Mouse (Mus musculus) stomach, embryonic 16.5 days (tissue): ENCODE data around the gene Gpr152. TPM values are rescaled to one million over a fixed set of nuclear protein-coding genes. Genes with fewer than 3 reads are reported as not detected.

Experiments used
- ATAC-seq: fragments of 200-750 bp; cut with Nextera tagmentation; 2 replicates; pipeline ENCODE4 v1.8.0; 2017; ENCODE audit warnings: moderate number of reproducible peaks, moderate TSS enrichment; ENCODE audit not compliant: insufficient read depth, low FRiP score
- H3K27ac ChIP-seq: fragments of 300-500 bp; sonication (generic); 2 replicates; pipeline ENCODE4 v1.5.1; 2014; ENCODE audit warnings: low read length
- H3K27me3 ChIP-seq: fragments of 300-500 bp; sonication (generic); 2 replicates; pipeline ENCODE4 v1.6.1; 2014; ENCODE audit warnings: low read length, control low read depth, mixed read lengths; ENCODE audit not compliant: control insufficient read depth, insufficient read depth
- H3K36me3 ChIP-seq: fragments of 300-500 bp; sonication (generic); 2 replicates; pipeline ENCODE4 v1.6.1; 2014; ENCODE audit warnings: low read length; ENCODE audit not compliant: control insufficient read depth, insufficient read depth
- H3K4me1 ChIP-seq: fragments of 300-500 bp; sonication (generic); 2 replicates; pipeline ENCODE4 v1.6.1; 2014; ENCODE audit warnings: low read length, control low read depth, mixed read lengths; ENCODE audit not compliant: control insufficient read depth, insufficient read depth
- H3K4me2 ChIP-seq: fragments of 300-500 bp; sonication (generic); 2 replicates; pipeline ENCODE4 v1.6.1; 2014; ENCODE audit warnings: low read depth, low read length, mixed read lengths
- H3K4me3 ChIP-seq: fragments of 300-500 bp; sonication (generic); replicated peaks from 2 replicates; pipeline ENCODE4 v1.5.1; 2014; ENCODE audit warnings: mild to moderate bottlenecking, low read length
- H3K9ac ChIP-seq: fragments of 300-500 bp; sonication (generic); 2 replicates; pipeline ENCODE4 v1.6.1; 2014; ENCODE audit warnings: low read length
- H3K9me3 ChIP-seq: fragments of 300-500 bp; sonication (generic); replicated peaks from 2 replicates; pipeline ENCODE4 v1.6.1; 2016; ENCODE audit warnings: low read length, control low read depth; ENCODE audit not compliant: control insufficient read depth
- WGBS: fragments of 180-500 bp; shearing (Covaris S2); extraction: QIAGEN DNeasy Blood & Tissue Kit; methylation state at CpG from one replicate; pipeline ENCODE4 v1.1.7; 2014; 5-methylcytosine and 5-hydroxymethylcytosine counted together
- polyA plus RNA-seq: library from polyadenylated mRNA; unstranded; fragments of >200 nt; fragmentation: Nextera tagmentation; extraction: Ambion mirVana; gene quantifications from 2 replicates; pipeline ENCODE4 v1.2.1, GENCODE M21; 2015

Gpr152 gene
- polyA plus RNA-seq, 1 experiment from 2014 or later = not detected

DNA sequence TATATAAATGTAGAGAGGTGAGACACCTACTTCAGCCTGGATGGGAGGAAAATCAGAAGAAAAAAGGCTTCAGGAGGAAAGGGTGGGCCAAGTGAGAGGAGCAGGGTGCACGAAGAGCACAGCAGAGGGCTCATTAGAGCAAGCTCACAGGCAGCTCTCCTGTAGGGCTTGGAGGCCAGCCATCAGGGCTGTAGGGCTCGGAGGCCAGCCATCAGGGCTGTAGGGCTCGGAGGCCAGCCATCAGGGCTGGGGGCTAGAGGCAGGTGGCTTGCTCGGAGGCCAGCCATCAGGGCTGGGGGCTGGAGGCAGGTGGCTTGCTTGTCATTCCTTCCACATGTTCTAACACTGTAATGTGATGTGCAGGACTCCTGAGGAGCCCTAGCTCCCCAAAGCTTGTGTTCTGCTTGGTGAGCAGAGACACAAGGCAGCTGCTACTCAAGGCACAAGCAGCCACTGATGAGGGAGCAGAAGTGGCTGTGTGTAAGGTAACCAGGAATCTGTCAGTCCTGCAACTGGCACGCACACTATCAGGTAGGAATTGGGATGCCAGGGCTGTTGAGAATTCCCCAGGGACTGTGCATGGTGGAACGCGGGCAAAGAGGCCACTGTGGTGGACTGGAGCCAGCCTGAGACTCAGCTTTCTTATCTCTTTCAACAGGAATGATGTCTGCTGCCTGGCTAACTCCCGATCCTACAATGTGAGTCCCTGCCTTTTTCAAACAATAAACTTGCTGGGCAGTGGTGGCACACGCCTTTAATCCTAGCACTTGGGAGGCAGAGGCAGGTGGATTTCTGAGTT lies 27.3 kb downstream of the Gpr152 start:
- H3K27ac ChIP-seq = no peak overlapping the region
- no peaks in the 10 kb centered on the region for H3K36me3 ChIP-seq
- ATAC-seq = no peak
- WGBS = 77% methylated on average over 9 of the region's 9 CpGs
- H3K9me3 ChIP-seq = no peaks in the 10 kb centered on the region
- no peak overlapping the region for H3K9ac ChIP-seq
- H3K4me2 ChIP-seq = no peak overlapping the region
- H3K4me1 ChIP-seq = peaks cover 21% of the 10 kb centered on the region
- H3K4me3 ChIP-seq = no peak overlapping the region
- H3K27me3 ChIP-seq = no peaks in the 10 kb centered on the region

DNA sequence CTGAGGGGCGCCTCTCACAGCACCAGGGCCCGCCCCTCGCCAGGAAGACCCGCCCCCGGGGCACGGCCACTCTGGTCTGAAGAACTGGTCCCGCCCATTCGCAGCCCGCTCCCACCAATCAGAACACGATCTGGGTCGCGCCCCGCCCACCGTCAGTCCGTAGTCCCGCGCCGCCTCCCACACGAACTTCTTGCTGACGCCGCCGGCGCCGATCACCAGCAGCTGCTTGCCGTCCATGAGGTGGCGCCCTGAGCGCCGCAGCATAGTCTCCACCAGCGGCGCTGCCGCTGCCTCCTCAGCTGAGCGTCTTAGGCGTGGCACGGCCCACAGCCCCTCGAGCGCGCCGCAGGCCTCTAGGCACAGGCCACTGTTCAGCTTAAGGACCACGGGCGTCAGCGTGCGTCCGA lies 29.8 kb downstream of the Gpr152 start:
- ATAC-seq = peak; percentile 96
- Histone ChIP-seq H3K4me1 (peaks cover 12% of the 10 kb centered on the region; the same call in 1 of the 2 replicates), H3K4me3 (peak overlapping the region; percentile 53), H3K27ac (peak overlapping the region; percentile 93), H3K4me2 (peak overlapping the region; percentile 97), H3K9ac (peak overlapping the region; percentile 90), H3K27me3 (no peaks in the 10 kb centered on the region), H3K9me3 (no peaks in the 10 kb centered on the region), H3K36me3 (no peaks in the 10 kb centered on the region)
- WGBS = under 1% methylated on average over 43 of the region's 43 CpGs

GRCm38 (mm10) chr19:4169810-4170209 lies 30.2 kb downstream of the Gpr152 start:
- Histone ChIP-seq H3K9ac (peak overlapping the region; percentile 90), H3K36me3 (no peaks in the 10 kb centered on the region), H3K4me1 (peaks cover 12% of the 10 kb centered on the region; the same call in 1 of the 2 replicates), H3K9me3 (no peaks in the 10 kb centered on the region), H3K27me3 (no peaks in the 10 kb centered on the region), H3K4me2 (peak overlapping the region; percentile 97), H3K4me3 (peak overlapping the region; percentile 53), H3K27ac (peak overlapping the region; percentile 93)
- no peak; the same call in 1 of the 2 replicates for ATAC-seq
- WGBS = 6% methylated on average over 27 of the region's 27 CpGs

DNA sequence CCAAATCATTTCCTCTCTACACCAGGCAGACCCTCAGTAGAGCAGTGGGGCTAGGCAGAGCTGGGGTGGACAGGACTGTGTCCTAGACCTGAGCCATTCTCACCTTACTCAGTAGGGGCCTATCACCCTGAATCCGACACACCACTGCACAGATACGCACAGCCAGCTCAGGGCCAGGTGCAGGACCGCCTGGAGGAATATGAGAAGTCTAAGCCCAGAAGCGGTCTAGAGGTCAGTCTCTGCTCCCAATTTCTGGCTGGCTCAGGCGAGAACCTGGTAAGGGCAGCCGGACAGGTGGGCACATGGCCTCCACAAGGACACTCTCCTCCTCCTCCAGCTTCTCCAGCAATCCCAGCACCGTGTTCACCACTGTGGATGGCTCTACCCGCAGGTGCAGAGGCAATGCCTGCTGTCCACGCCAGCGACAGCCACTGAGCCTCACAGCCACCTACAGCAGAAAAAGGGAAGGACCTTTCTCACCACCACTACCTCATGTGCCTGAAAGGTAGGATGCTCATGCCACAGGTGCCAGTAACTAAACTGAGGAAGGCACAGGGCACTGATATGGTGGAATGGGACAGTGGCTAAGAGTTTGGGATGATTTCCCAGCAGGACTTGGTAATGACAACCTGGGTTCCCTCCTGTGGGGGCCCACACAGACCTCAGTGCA lies 31.3 kb downstream of the Gpr152 start:
- Histone ChIP-seq H3K27ac (no peak overlapping the region), H3K36me3 (no peaks in the 10 kb centered on the region), H3K4me3 (no peak overlapping the region), H3K27me3 (no peaks in the 10 kb centered on the region), H3K4me2 (no peak overlapping the region), H3K9me3 (no peaks in the 10 kb centered on the region), H3K9ac (no peak overlapping the region), H3K4me1 (peaks cover 19% of the 10 kb centered on the region)
- no peak for ATAC-seq
- WGBS = 86% methylated on average over 10 of the region's 10 CpGs

DNA sequence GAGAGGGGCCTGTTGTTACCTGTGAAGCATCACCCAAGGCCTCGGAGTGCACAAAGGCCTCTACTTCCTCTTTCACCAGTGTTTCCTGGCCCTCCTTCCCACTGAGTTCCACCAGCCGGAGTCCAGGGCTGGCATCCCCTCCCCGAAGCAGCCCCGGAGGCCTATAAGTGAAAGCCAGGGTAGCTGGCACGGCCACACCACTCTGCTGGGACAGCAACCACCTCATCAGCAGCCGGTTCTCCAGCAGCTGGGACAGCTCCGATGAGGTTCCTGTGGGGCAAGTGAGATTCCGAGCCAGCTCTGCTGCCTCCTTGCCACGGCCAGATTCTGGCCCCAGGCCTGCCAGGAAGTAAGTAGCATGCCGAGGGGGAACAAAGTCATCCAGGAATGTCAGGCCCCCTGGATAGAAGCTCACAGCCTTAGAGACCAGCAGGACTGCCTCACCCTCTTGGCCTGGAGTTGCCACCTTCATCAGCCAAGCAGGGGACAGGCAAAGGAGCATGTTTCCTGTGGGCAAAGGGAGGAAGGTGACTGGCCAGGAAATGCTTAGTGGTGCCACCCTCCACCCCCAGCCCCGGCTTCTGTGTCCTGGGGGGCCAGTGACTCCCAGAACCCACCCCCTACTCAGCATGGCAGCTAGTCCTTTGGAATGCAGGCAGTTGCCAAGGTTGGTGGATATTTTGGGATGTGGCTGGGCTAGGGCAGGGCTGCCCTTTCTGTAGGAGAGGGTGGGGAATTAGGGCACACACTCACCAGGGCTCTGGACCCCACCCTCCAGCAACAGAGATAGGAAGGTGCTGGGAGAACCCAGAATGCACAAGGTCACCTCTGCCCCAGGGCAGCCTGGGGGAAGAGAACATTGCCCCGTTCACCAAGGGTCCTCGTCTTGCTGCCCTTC lies 32.1 kb downstream of the Gpr152 start:
- H3K4me1 ChIP-seq = peaks cover 19% of the 10 kb centered on the region
- peak overlapping the region; percentile 3; the same call in 1 of the 2 replicates for H3K9ac ChIP-seq
- ATAC-seq = no peak
- no peak overlapping the region for H3K27ac ChIP-seq
- H3K27me3 ChIP-seq = no peaks in the 10 kb centered on the region
- H3K4me3 ChIP-seq = no peak overlapping the region
- H3K36me3 ChIP-seq = no peaks in the 10 kb centered on the region
- 64% methylated on average over 13 of the region's 13 CpGs for WGBS
- no peak overlapping the region for H3K4me2 ChIP-seq
- no peaks in the 10 kb centered on the region for H3K9me3 ChIP-seq

DNA sequence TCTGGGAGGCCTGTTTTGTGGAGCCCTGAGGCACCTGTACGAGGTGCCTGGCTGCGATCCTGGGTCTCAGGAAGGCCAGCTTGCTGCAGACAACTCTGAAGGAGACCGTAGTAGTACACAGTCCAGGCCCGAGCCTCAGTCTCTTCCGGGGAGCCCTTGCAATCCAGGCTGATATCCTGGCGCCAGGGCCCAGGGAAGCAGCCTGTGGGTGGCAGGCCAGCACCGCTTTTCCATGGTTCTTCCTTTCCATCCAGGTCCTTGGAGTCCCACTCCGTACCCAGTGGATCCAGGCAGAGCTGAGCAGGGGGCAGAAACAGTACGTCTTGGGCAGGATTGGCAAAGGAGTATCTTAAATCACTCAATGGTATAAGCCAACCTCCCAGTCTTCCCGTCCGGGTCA lies 33.3 kb downstream of the Gpr152 start:
- Histone ChIP-seq H3K36me3 (no peaks in the 10 kb centered on the region), H3K27me3 (no peaks in the 10 kb centered on the region), H3K4me2 (no peak overlapping the region), H3K4me3 (no peak overlapping the region), H3K9me3 (no peaks in the 10 kb centered on the region), H3K27ac (no peak overlapping the region), H3K4me1 (peaks cover 19% of the 10 kb centered on the region), H3K9ac (no peak overlapping the region)
- 67% methylated on average over 11 of the region's 11 CpGs for WGBS
- ATAC-seq = no peak

DNA sequence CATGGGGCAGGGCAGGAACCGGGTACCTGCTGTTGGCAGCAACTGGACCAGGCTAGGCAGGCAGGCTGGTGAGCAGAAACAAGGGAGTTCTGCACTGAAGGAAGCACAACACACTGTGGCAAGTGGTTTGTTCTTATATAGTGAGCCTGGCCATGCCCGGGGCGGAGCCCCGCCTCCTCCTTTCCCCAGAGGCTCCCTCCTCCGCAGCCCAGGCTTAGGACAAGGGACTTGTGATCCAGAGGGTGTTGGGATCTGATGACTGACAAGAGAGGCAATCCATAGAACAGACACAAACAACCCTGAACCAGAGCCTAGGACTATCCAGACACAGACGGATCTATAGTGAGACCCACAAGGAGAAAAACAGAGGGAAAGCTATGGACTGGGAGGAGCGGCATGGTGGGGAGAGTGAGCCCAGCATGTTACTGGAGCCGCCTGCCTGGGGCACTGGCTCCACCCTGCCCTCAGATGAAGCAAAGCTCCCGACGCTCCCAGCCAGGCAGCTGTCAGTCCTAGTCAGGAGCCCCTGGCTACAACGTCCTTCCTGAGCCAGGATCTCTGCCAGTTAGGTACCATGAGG lies 35.9 kb downstream of the Gpr152 start, which contains the start of gene Carns1:
TSS of gene Carns1 (minus strand) at position 112 of the 580 bp plus-strand sequence.
- Histone ChIP-seq H3K27ac (no peak within 1 kb of the TSS), H3K27me3 (no peaks in the 10 kb centered on the region), H3K4me2 (peak within 1 kb of the TSS; percentile 52), H3K36me3 (no peaks in the 10 kb centered on the region), H3K9ac (peak within 1 kb of the TSS; percentile 70), H3K4me1 (peaks cover 13% of the 10 kb centered on the region), H3K9me3 (no peaks in the 10 kb centered on the region), H3K4me3 (peak within 1 kb of the TSS; percentile 18; the same call in 1 of the 2 replicates)
- WGBS = 9% methylated on average over 11 of the region's 11 CpGs
- ATAC-seq = peak; percentile 59; the same call in 1 of the 2 replicates

GRCm38 (mm10) chr19:4180411-4180810 lies 40.8 kb downstream of the Gpr152 start:
- Histone ChIP-seq H3K4me1 (peaks cover 12% of the 10 kb centered on the region), H3K9ac (no peak overlapping the region), H3K4me2 (no peak overlapping the region), H3K9me3 (no peaks in the 10 kb centered on the region), H3K27ac (no peak overlapping the region), H3K36me3 (no peaks in the 10 kb centered on the region), H3K27me3 (no peaks in the 10 kb centered on the region), H3K4me3 (no peak overlapping the region)
- 86% methylated on average over 7 of the region's 7 CpGs for WGBS
- ATAC-seq = no peak
